Mouse (Mus musculus) embryonic facial prominence, embryonic 10.5 days (tissue): ENCODE measurements at regions not wholly inside any gene's neighbourhood (a gene's known extent, or its start where the extent isn't known, plus 50 kb on each side); places are given as distances from the start of the nearest gene placed in this dataset.

ENCODE experiments used
- DNase-seq: peaks from one replicate; pipeline ENCODE4 v3.0.0-alpha.2; 2017; ENCODE audit warnings: low spot score
- H3K27ac ChIP-seq: fragments of 300-500 bp; sonication (generic); replicated peaks from 2 replicates; pipeline ENCODE4 v1.5.1; 2016; ENCODE audit warnings: mild to moderate bottlenecking
- H3K27me3 ChIP-seq: fragments of 300-500 bp; sonication (generic); replicated peaks from 2 replicates; pipeline ENCODE4 v1.6.1; 2016; ENCODE audit warnings: low read depth, mild to moderate bottlenecking; ENCODE audit not compliant: poor library complexity, severe bottlenecking
- H3K36me3 ChIP-seq: fragments of 300-500 bp; sonication (generic); replicated peaks from 2 replicates; pipeline ENCODE4 v1.6.1; 2016; ENCODE audit warnings: mild to moderate bottlenecking, moderate library complexity
- H3K4me1 ChIP-seq: fragments of 300-500 bp; sonication (generic); 2 replicates; pipeline ENCODE4 v1.6.1; 2016
- H3K4me3 ChIP-seq: fragments of 300-500 bp; sonication (generic); 2 replicates; pipeline ENCODE4 v1.5.1; 2016; ENCODE audit warnings: mild to moderate bottlenecking, moderate library complexity
- H3K9me3 ChIP-seq: fragments of 300-500 bp; sonication (generic); 2 replicates; pipeline ENCODE4 v1.6.1; 2016; ENCODE audit warnings: mild to moderate bottlenecking
- WGBS: fragments of 180-500 bp; shearing (Covaris S2); methylation state at CpG from one replicate; pipeline ENCODE4 v1.1.7; 2016; 5-methylcytosine and 5-hydroxymethylcytosine counted together

DNA sequence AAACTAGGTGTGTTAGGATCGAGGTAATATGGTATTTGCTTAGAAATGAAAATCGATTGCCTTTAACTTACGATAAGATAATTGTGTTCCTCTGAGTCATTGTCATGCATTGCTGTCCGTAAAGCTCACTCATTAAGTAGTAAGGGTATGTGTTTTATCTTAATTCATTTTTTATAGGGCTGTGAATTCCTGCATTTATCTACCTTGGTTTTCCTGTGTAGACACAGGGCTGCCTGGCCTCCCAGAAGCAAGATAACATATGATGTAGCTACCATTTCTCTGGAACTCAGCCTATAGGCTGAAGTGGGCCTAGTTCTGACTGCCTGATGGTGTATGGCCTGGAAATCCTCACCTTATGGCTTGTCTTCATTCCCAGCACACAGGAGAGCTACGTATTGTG is 76.9 kb upstream of the Klf4 start:
- no peaks in the 10 kb centered on the region for H3K9me3 ChIP-seq
- DNase-seq, result no peak
- no peaks in the 10 kb centered on the region for H3K4me1 ChIP-seq
- no peaks in the 10 kb centered on the region for H3K36me3 ChIP-seq
- no peak overlapping the region for H3K27ac ChIP-seq
- no peaks in the 10 kb centered on the region for H3K27me3 ChIP-seq
- H3K4me3 ChIP-seq, result no peak overlapping the region
- 89% methylated on average over 5 of the region's 5 CpGs for WGBS

DNA sequence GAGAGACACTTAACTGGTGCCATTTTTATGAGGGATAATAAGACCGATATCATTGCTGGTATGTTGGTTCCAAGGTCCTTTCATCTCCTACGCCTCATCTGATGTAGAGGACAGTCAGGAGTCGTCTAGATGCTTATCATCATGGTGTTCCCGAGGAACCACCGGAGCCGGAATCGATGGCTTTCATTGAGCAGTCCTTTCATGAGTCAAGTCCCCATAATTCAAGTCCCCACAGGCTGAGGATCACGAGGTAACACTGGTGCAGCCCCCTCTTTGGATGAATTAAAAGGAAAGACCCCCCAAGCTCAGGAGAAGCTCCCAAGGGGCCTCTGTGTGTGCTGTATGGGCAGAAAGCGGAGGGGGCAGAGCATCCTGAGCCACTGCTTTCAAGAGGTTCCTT is 73.3 kb upstream of the Klf4 start:
- Histone ChIP-seq H3K27ac (no peak overlapping the region), H3K9me3 (no peaks in the 10 kb centered on the region), H3K4me1 (no peaks in the 10 kb centered on the region), H3K4me3 (no peak overlapping the region), H3K36me3 (no peaks in the 10 kb centered on the region), H3K27me3 (no peaks in the 10 kb centered on the region)
- 90% methylated on average over 9 of the region's 9 CpGs for WGBS
- no peak for DNase-seq

DNA sequence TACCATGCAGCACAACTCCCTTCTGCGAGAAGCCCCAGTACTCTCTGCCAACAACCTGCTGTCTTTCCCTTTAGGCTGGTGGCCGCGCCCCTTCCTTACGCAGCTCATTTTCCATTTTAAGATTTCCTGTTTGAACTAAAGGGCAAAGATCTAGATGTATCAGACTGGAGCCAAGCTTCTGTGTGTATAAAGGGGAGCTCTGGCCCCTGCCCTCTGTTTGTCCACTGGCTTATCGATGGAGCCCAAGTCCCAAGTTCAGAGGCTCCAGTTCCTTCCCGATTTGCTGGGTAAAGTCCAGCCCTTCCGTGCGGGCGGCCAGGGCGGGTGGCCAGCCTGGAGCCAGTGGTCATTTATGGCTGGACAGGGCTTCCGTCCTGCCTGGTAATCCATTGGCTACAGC is 72.6 kb upstream of the Klf4 start:
- H3K4me3 ChIP-seq, result no peak overlapping the region
- H3K27me3 ChIP-seq, result no peaks in the 10 kb centered on the region
- no peaks in the 10 kb centered on the region for H3K36me3 ChIP-seq
- H3K27ac ChIP-seq, result no peak overlapping the region
- no peaks in the 10 kb centered on the region for H3K9me3 ChIP-seq
- no peak for DNase-seq
- WGBS, result 89% methylated on average over 11 of the region's 11 CpGs
- H3K4me1 ChIP-seq, result no peaks in the 10 kb centered on the region

DNA sequence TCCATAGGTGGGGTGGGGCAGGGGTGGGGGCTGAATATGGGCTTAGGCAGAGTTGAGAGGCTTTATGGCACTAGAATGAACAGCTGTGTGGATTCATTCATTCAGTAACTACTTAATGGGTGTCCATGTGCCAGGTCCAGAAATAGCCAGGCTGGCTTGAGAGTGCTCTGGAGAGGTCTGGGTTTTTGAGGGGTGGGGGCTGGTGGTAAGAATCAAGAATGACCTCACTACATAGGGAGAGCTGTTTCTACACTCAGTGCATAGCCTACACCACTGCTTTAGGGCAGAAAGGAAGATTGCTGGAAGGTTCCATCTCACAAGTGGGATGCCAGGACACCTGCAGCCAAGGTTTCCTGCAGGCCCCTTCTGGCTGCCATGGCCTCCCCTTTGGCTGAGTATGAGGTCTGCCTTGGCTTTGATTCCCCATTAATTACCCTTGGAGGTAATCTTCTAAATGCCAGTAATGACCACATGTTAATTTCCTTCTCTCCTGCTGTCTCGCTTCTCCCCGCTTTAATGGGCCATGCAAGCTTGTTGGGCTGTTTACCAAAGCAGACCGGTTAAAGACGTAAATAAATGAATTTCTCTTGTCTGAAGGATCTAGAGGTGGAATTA is 71.7 kb upstream of the Klf4 start:
- H3K27me3 ChIP-seq, result no peaks in the 10 kb centered on the region
- WGBS, result 83% methylated on average over 4 of the region's 4 CpGs
- DNase-seq, result no peak

DNA sequence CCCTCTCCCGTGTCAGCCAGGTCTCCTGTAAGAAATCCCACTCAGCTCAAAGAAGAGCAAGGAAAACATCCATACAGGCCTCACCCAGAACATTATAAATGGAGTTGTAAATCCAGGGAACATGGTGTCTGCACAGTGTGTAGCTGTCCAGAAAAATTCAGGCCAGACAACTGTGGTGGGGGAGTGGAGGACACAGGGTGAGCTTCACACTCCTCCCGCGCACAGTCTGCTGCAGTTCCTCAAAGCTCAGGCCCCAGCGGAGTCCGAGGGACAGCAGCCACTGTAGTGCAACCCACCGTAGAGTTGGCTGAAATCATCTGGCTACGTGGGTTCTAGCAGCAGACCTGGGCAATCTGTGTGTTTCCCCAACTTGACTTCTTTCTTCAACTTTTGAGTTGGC is 62.9 kb upstream of the Klf4 start:
- H3K4me3 ChIP-seq, result no peak overlapping the region
- no peak for DNase-seq
- no peaks in the 10 kb centered on the region for H3K27me3 ChIP-seq
- 92% methylated on average over 7 of the region's 7 CpGs for WGBS
- H3K4me1 ChIP-seq, result peaks cover 14% of the 10 kb centered on the region
- H3K27ac ChIP-seq, result no peak overlapping the region
- H3K36me3 ChIP-seq, result no peaks in the 10 kb centered on the region
- no peaks in the 10 kb centered on the region for H3K9me3 ChIP-seq

More for the DNA sequence above, 71.7 kb upstream of the Klf4 start:
- no peaks in the 10 kb centered on the region for H3K4me1 ChIP-seq
- H3K27ac ChIP-seq, result no peak overlapping the region
- no peaks in the 10 kb centered on the region for H3K9me3 ChIP-seq
- H3K4me3 ChIP-seq, result no peak overlapping the region
- H3K36me3 ChIP-seq, result no peaks in the 10 kb centered on the region

DNA sequence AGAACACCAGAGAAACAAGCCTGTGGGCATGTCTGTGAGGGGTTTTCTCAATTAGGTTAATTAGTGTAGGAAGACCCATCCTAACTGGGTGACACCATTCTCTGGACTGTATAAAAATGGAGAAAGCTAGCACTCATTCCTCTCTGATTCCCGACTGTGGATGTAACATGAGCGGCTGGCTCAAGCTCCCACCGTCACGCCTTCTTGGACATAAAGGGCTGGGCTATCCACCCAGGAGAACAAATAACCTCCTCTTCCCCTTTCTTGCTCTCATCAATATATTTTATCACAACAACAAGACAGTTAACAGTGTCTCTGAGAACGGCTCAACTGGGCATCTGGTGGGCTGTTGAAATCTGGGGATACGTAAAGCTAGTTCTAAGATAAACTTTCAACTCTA is 62.4 kb upstream of the Klf4 start:
- no peaks in the 10 kb centered on the region for H3K36me3 ChIP-seq
- no peak for DNase-seq

DNA sequence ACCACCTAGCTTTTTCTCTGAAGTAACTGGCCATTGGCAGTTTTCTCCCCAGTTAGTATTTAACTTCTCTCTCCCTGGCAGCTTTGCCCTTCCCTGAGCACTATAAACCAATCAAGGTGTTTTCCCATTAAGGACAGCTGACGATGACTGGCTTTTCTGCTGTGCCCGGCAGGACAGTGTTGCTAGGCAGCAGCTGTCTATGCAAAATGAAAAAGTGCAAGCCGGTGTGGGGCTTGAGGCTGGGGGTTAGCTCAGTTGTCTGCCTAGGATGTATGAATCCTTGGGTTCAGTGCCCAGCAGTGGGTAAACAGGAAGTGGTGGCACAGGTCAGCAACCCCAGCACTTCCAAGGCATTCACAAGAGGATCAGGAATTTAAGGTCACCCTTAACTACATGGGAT is 60.9 kb upstream of the Klf4 start:
- Histone ChIP-seq H3K36me3 (no peaks in the 10 kb centered on the region), H3K27ac (no peak overlapping the region), H3K9me3 (no peaks in the 10 kb centered on the region), H3K4me3 (no peak overlapping the region), H3K4me1 (peaks cover 14% of the 10 kb centered on the region), H3K27me3 (no peaks in the 10 kb centered on the region)
- DNase-seq, result no peak
- WGBS, result 43% methylated on average over 3 of the region's 3 CpGs

More for the DNA sequence above, 62.4 kb upstream of the Klf4 start:
- Histone ChIP-seq H3K4me3 (no peak overlapping the region), H3K27ac (no peak overlapping the region), H3K9me3 (no peaks in the 10 kb centered on the region), H3K4me1 (peaks cover 14% of the 10 kb centered on the region), H3K27me3 (no peaks in the 10 kb centered on the region)
- WGBS, result 79% methylated on average over 6 of the region's 6 CpGs

DNA sequence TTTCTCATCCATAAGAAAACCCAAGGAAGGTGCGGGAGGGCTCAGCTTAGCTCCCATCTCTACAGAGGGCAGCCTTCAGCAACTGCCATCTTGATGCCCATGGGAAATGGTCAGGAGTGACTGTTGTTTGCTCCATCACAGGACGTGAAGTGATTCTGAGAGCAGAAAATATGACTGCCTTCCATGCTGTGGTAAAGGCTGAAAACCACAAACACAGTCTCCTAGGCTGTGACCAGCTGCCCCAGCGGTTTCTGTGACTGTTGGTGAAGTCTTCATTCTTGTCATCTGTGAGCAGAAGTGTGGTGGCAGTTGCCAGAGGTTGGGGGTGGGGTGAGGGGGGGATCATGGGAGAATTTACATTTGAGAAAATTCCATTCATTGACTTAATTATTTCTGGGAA is 53.9 kb upstream of the Klf4 start:
- DNase-seq, result no peak
- no peak overlapping the region for H3K27ac ChIP-seq

DNA sequence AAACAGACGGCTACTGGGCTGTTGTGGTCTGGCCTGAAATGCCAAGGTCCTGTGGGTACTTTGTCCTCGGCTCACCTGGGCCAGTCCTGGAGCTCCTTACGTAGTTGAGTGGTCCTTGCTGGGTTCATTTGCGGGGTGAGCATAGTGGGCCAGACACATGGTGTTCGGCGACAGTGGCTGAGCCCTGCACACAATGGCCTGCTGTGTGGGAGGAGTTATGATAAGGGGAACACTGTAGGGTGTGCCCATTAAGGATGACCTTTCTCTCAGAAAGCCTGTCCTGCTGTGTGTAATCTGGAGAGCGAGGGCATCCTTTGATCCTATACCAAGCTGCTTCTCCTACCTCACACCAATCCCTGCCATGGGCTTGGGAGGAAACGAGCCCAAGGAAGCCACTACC is 51.3 kb upstream of the Klf4 start:
- no peaks in the 10 kb centered on the region for H3K9me3 ChIP-seq
- no peak overlapping the region for H3K27ac ChIP-seq
- no peak overlapping the region for H3K4me3 ChIP-seq
- 58% methylated on average over 8 of the region's 8 CpGs for WGBS
- no peaks in the 10 kb centered on the region for H3K36me3 ChIP-seq
- no peak for DNase-seq
- no peaks in the 10 kb centered on the region for H3K4me1 ChIP-seq
- no peaks in the 10 kb centered on the region for H3K27me3 ChIP-seq

More for the DNA sequence above, 53.9 kb upstream of the Klf4 start:
- no peaks in the 10 kb centered on the region for H3K27me3 ChIP-seq
- H3K4me3 ChIP-seq, result no peak overlapping the region
- H3K36me3 ChIP-seq, result no peaks in the 10 kb centered on the region
- H3K9me3 ChIP-seq, result no peaks in the 10 kb centered on the region
- WGBS, result 85% methylated on average over 3 of the region's 3 CpGs
- H3K4me1 ChIP-seq, result no peaks in the 10 kb centered on the region
